Mouse (Mus musculus): Measurements from ENCODE around the gene Auh.

The Auh gene

DNA sequence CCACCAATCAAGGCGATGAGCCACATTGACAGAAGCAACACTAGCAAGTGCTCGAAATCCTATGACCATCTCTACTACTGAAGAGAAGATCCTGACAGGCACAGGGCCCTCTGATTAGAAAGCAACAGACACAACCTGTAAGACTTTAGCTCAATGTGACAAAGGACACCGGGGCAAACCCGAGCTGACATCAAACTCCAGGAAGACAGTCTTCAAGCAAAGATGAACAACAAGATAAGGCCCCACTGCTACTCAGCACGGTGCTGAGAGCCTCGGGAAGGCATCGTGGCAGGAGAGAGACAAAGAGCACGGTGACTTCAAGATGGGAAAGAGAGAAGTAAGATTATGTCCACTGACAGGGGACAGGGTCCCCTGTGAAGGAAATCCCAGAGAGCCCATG lies 7.5 kb downstream of the Auh start:
- 85% methylated on average over 8 of the region's 8 CpGs for WGBS

DNA sequence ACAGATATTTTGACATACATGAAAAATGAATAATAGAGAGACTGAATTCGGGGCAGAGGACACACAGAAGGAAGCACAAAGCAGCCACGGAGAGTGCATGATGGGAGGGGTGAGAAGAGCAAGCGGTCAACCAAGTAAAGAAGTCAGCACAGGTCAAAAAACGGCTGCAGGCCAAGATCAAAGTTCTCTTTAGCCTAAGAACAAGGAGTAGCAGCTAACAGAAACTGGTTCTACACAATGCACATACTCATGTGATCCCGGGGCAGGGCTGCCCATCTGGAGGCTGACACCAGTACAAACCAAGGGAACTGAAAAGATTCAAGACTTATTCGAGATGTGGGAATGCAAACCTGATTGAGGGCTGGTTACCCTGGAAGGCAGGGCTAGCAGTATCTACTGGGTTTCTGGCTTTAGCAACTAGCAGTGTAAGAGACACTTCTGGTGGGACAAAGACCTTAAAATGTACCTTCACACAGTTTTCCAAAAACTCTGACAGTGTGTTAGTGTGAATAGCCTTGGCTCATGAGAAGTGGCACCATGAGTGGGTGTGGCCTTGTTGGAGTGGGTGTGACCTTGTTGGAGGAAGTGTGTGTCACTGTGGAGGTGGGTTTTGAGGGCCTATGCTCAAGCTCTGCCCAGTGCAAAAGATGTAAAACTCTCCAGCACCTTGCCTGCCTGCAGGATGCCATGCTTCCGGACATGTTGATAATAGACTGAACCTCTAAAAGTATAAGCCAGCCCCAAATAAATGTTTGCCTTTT lies 8.2 kb downstream of the Auh start:
- WGBS: 85% methylated on average over 7 of the region's 7 CpGs

DNA sequence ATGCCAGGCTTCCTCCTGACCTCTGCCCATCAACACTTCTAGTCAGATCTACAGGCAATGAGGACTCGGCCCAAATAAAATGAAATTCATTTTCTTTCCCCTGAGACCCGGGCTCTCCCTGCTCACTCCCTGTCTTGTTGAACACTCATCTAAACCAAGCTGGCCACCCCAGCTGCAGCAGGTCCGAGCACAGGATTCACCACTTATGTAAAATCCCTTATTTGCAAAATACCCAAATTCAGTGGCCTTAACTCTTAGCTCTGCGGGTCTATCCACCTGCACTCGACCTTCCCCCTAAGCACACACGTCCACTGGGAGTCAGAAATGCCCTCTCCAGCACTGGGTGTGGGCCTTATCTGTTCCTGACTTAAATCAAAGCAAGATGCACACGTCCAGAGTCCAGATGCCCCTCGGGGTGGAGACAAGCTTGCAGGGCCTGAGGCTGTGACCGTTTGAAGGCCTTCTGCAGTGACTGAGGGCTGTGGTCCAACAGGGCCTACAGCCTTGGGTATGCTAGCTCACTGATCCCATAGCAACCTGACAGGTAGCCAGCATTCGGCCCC lies 9.6 kb downstream of the Auh start:
- WGBS: 87% methylated on average over 10 of the region's 10 CpGs

DNA sequence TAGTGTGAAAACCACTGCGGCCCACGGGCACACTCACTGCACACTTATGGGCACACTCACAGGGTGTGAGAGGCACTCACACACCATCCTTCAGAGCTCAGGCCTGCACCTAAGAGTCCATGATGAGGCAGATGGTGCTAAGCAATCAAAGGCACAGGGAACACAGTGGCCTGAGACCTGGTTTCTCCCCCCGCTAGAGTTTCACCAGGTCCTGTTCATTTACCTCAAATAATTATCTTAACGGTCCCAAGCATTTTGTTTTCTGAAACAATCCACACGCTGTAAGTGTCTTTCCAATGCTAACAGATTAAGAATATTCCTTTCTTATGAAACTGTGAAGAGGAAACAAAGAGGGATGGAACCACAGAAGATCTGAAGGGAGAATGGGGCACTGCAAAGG lies 11.1 kb downstream of the Auh start:
- WGBS: 95% methylated on average over 5 of the region's 5 CpGs

DNA sequence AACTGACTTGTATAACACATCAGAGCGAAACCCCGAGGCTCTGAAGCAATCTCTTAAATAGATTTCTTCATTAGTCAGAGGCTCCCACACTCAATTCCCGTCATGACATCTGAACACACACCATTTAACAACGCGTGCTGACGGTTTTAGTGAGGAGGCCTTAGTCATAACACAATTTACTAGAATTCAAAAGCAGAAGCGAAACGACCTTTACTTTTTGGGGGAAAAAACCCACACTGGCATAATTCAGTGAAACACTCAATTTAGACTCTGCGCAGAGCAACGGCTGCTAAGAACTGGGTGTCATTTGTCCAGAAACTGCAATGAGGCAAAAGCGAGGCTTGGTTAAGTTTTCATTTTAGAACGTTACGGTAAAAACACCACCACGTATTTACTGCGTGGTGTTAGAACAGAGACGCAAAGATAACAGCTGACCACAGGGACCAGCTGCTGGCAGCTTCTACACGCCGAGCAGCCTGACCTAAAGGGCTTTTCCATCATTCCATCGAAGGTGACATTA lies 14.8 kb downstream of the Auh start:
- 50% methylated on average over 19 of the region's 19 CpGs for WGBS

DNA sequence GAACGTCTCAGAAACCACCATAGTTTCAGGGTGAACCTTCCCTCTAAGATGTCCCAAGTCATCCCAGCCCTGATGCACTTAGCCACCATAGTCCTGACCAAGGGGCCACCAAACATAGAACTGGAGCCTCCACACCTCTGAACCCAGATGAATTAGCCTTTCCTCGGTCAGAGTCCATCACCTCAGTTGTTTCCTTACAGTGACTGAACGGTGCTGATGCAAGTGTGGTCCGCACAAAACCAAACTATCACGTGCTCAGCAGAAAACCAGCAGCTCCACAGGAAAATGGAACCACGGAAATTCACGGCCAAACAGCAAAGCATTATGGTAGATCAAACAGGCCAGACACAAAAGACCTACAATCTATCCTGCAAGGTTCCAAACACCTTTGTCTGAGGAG lies 15.6 kb downstream of the Auh start:
- WGBS: 79% methylated on average over 7 of the region's 7 CpGs

DNA sequence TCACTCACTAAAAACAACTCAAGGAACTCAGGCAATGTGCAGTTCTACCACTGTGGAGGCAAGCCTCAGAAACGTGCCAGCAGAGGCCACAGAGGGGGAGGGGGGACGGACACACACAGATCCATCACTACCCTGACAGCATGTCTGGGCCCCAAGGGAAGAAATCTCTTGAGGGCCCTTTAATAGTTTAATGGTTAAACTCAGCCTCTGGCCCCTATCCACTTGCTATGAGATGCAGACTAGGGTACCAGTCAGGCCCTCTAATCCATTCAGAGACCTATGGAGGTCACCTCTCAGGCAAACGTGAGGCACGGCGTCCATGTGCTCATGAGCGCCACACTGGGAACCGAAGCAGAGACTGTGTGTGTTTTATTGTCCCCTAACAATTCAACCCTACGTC lies 17.0 kb downstream of the Auh start:
- 87% methylated on average over 8 of the region's 8 CpGs for WGBS

DNA sequence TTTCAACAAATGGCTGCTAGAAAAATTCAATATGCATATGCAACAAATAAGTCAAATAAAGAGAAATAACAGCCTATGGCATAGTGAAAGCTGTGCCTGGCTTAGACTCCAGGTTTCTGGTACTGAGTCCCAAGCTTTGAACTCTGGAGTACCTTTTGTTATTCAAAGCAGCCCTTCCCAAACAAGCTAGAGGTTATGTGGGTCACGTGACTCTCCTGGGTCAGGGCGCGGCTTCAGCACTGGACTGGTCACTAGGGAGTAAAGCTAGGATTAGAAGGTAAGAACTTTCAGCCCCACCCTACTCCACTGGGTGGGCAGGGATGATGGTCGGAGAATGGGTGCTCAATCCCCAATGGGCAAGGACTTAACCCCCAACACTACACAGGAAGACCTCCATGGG lies 18.2 kb downstream of the Auh start:
- WGBS: 87% methylated on average over 4 of the region's 4 CpGs

DNA sequence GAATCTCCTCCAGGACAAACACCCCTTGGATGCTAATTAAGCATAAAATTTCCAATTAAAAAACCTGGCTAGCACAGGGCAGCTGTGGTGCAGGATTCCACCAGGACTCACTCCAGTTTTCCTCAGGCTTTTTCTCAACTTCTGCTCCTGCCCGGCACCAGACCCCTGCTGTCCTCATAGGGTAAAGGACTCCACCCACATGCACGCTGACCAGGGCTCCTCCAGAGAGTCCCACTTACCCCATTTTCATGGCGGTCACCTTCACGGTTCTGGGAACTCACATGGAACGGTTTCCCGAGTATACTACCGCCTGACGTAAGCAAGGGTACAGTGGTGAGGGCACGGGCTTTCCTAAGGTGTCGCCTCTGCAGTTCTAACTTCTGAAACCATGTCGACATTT lies 23.2 kb downstream of the Auh start:
- WGBS: 90% methylated on average over 11 of the region's 11 CpGs

DNA sequence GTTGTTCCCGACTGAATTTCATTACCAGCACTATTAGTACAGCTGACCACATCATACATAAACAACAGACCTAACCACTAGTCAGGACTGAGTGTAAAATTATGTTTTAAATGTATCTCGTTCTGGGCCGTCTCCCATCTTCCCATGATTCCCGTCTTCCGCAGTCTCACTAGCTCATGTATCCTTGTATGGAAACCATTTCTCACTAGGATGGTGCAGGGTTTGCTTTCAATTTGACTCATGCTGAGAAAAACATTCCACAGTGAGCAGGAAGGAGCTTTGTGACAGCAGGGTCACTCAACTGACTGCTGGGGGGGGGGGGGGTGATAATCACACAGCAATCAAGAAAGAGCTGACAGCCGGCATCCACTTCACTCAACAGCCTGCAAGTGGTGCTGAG lies 25.3 kb downstream of the Auh start:
- WGBS: 54% methylated on average over 6 of the region's 6 CpGs

DNA sequence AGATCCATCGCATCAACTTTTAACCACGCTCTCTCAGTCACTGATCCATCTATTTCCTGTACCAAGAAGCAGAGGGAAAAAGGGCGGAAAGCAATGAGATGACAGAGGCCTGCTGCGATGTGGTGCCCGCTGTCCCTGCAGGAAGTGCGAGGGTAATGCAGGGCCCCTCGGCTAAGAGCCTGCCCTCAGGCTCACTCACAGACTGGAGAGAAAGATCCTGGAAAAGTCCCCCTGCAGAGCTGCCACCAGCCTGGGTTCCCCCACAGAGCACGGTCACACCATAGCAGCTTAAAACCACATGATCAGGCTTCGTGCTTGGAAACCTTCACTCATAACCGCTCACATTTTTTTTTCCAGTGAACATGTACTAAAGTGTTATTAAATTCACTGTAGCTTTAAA lies 25.7 kb downstream of the Auh start:
- 51% methylated on average over 10 of the region's 10 CpGs for WGBS

DNA sequence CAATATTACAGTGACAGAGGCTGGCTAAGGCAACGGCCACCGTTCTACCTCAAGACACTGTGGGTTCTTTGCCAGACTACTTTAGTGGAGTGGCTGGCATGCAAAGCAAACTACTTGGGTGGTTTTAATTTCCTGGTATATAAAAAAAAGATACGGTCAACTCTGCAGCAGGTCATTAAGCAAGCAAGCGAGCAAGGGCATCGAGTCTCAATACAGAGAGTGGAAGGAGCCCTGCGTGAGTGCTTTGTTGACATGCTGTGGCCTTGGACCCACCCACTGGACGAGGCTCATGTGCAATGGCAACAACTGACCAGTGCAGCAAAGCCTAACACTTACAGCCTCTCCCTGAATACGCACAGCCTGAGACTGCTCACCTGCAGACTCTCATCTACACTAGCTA lies 27.0 kb downstream of the Auh start:
- 78% methylated on average over 8 of the region's 8 CpGs for WGBS

DNA sequence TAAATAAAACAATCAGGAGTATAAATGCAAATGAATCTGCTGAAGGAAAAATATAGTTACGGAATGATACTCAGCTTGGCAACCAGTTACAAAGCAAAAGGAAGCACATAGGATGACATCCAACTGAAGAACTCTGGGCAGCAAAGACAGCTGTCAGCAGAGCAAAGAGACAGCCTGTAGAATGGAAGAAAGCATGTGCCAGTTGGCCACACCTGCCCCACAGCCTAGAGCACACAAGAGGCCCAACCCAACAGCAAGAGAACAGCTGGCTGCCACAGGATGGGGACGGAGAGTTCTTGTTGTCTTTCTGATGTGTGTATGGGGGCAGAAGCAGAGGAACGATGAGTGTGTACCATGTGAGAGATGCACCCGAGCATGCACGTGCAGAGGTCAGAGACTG lies 29.8 kb downstream of the Auh start:
- WGBS: 47% methylated on average over 5 of the region's 5 CpGs

DNA sequence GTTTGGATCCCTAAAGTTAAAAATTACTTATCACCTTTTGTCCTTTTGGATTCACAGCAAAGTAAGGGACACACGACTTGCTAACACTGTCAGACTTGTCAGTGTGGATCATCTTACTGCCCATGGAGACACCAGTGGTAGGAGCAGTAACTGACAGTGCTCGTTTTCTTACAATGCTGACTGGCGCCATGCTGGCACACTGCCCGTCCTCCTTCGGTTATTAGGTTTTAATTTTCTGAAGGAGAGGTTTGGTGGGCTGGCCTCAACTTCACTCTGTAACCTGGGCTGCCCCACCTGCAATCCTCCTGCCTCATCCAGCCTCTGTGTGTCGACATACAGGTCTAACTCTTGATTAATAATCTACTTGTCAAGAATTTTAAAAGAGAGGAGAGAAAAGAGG lies 31.7 kb downstream of the Auh start:
- 72% methylated on average over 6 of the region's 6 CpGs for WGBS

DNA sequence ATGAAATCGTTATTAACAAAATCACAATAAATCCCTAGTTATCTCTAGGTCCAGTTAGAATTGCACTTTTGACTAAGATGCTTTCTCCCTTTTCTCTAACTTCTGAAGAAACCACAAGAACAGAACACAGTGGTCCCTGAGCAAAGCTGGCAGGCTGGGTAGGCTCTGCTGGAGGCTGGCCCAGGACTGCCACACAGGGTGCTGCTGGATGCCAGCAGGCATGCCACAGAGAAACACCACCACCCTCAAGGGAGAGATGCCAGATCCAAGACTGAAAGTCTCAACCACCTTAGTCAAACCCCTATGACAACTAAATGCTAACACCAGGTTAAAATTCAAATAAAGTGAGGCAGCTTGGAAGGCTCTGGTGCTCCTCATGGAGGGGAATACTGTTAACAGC lies 36.7 kb downstream of the Auh start:
- 58% methylated on average over 1 of the region's 1 CpGs for WGBS

DNA sequence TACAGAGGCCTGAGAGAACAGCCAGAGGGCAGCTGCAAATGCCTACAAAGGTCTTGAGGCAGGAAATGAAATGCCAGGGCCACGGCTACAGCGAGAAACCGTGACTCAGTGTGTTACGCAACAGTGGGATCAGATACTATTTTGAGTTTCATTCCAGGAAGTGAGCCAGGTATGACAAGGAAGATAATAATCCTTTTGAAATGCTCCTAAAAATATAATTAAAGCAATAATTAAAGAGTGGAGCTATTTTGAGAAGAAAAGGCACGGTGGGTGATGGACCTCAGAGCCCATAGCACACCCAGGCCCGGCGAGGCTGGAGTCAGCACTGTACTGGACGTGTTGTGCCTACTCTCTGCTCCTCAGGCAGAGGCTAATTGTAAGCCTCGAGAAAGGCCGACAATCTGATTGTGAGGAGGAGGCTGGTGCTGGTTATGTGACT lies 37.4 kb downstream of the Auh start:
- WGBS: 29% methylated on average over 10 of the region's 10 CpGs

DNA sequence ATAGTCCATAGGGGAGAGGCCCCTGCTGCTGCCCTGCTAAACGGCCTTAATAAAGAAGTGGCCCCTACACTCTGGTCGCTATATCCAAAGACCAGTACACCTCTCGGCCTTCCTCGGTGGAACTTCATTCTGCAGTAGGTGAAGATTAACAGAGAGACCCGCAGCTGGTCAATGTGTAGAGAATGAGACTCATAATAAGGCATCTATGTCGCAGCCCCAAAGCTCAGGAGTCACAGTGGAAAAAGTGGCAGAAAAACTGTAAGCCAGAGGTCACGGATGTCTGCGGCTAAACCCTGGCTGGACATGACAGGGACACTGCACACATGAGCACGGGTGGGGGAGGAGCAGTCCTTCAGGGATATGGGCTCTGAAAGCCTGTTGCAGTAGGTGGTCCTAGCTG lies 39.2 kb downstream of the Auh start:
- 95% methylated on average over 9 of the region's 9 CpGs for WGBS

DNA sequence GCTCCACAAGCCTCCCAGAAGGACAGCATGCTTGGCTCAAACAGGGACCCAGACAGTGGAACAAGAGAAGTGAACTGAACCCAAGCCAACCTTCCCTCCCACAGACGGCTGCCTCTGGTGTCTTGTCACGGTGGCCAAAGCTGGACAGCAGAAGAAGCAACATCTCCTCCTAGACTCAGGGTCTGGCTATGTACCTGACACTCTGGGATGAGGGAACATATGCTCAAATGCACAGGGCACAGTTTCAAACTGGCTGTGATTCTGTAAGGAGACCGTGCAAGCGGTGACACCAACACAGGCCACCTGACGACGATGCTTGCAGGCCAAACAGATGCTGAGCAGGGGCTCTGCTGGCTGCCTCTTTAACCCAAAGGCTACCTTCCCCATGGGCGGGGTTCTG lies 42.7 kb downstream of the Auh start:
- WGBS: 70% methylated on average over 7 of the region's 7 CpGs

DNA sequence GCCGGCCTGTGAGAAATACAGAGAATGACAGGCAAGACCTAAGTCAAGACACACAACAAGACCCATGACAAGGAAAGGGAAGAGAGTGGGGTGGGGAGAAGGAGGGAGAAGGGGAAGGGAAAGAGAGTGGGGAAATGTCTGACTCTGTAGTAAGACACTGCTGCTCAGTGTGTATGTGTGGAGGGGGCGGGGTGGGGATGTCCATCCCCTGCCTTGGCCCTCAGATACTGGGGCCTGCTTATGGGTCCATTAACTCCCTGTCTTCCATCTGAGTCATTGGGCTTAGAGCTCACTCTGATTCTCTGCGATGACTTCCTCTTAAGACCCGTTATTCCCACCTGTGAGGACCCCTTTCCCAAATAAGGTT lies 45.5 kb downstream of the Auh start:
- 80% methylated on average over 4 of the region's 4 CpGs for WGBS

DNA sequence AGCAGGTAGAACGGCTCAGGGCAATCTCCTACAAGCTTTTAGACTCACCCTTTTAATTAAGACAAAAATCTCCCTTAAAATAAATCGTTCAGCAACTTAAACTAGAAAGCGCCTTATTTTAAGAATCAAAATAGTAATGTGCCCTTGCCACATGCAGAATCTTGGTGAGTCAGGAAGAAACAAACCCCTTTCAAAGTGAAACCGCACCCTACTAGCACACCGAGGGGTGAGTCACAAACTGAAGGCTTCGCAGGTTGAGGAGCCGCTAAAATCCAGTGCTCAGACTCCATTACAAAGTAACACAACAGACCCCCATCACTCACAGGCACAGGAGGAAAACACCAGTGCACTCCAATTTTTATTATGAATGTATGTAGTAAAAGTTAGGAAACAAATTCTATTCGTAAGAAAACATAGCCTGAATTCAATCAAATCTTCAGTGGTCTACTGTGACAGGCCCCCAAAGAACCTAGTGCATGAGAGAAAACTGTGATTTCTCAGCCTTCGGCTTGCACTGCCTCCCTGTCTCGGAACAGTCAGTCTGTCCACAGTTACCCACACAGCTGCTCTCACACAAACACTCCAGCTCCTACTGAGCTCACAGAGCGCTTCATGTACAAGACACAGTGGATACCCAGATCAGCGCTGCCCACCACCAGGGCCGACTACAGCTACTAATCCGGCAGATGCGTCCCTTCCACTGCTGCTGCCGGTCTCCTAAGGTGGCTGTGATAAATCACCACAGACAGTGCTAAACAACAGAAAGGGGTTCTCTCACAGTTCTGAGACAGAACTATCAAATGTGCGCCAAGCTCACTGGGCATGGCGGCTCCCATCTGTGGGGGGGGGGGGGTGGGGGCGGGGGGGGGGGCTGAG lies 46.2 kb downstream of the Auh start:
- WGBS: 47% methylated on average over 18 of the region's 19 CpGs

DNA sequence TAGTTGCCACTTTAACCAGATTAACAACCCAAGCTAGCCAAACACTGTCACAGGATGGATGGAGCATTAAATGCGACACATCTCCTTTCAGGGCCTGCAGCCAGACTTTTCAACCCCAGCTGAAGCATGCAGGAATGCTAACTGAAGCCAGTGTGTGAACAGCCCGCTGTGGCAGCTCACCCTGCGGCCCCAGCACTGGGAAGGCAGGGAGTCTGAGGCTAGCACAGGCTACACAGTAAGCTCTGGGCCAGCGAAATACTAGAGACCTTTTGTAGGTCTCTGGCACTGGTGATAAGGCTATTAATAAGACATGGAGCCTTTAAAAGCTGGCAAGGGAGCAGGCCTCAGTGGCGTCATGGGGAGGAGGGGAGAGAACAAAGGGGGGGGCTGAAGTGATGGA lies 49.1 kb downstream of the Auh start:
- 44% methylated on average over 5 of the region's 5 CpGs for WGBS

DNA sequence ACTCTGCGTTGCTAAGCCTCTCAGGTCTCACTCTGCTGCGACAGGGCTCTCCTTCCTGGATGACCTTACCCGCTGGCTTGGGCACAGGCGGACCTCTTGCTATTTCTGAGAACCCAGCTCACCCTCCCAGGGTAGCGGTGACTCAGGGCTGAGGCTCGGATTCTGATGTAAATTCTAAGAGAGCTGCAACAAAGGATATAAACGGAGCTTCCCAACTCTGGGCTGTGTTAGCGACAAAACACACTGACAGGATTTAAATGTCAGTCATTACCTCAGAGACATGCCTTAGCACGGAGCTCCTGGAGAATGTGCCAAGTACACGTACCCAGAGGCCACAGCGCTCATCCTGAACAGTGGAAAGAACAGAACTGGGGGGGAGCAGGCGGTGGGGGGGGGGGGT lies 49.6 kb downstream of the Auh start:
- WGBS: 44% methylated on average over 12 of the region's 12 CpGs

DNA sequence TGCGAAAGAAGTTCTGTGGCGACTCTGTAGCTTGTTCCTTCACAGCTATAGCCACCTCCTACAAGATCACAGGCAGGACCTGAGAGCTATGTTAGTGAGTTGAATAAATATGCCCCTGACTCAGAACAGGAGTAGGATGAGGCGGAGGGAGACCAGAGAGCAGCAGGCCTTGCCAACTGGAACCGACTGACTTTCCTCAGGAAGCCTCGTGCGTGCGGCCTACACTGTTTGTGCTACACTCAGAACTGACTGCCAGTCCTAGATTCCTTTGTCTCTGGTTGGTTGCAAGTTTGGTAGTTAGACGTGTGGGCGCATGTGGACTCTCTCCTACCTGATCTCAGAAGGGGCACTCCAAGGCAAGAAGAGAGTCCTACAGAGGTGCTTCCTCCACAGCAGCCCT lies 50.2 kb downstream of the Auh start:
- 52% methylated on average over 9 of the region's 9 CpGs for WGBS
